Mouse (Mus musculus) layer of hippocampus, adult 11-12 months (tissue): ENCODE data around the gene Hyou1.
A peak's percentile ranks its signal among the peaks of the same experiment; 100 is the strongest.
"Not testable (repeated sequence)": the region's sequence is repeated elsewhere in the genome, so short reads cannot be mapped to it uniquely, and the experiment has no call there.

ENCODE experiments used
- DNase-seq: peaks from one replicate; pipeline ENCODE4 v3.0.0; 2022; ENCODE audit warnings: low spot score

Hyou1 gene

GRCm38 (mm10) chr9:44379054-44379834 is at the start of gene Hyou1:
Hyou1 (plus strand) TSS chr9:44379490.
- peak; percentile 99 for DNase-seq

GRCm38 (mm10) chr9:44330736-44331135 is 48.6 kb upstream of the Hyou1 start:
- DNase-seq: no peak

GRCm38 (mm10) chr9:44332918-44333638 is 46.2 kb upstream of the Hyou1 start:
- DNase-seq: no peak

GRCm38 (mm10) chr9:44334396-44335330 is 44.6 kb upstream of the Hyou1 start, which contains the start of gene H2afx:
H2afx (plus strand) TSS chr9:44334694.
- DNase-seq: peak; percentile 99

- no peak for DNase-seq
Observed at GRCm38 (mm10) chr9:44335331-44336092, 43.8 kb upstream of the Hyou1 start.

GRCm38 (mm10) chr9:44336093-44336406 is 43.2 kb upstream of the Hyou1 start:
- no peak for DNase-seq

- DNase-seq: not testable (repeated sequence)
Observed at GRCm38 (mm10) chr9:44336513-44336912, 42.8 kb upstream of the Hyou1 start.

- DNase-seq: no peak
Observed at GRCm38 (mm10) chr9:44336964-44337363, 42.3 kb upstream of the Hyou1 start.

GRCm38 (mm10) chr9:44337436-44338169 is 41.7 kb upstream of the Hyou1 start:
- no peak for DNase-seq

GRCm38 (mm10) chr9:44338574-44338973 is 40.7 kb upstream of the Hyou1 start:
- no peak for DNase-seq

- no peak for DNase-seq
Observed at GRCm38 (mm10) chr9:44341487-44341886, 37.8 kb upstream of the Hyou1 start.

GRCm38 (mm10) chr9:44342173-44342572 is 37.1 kb upstream of the Hyou1 start:
- DNase-seq: no peak

- no peak for DNase-seq
Observed at GRCm38 (mm10) chr9:44342605-44343004, 36.7 kb upstream of the Hyou1 start.

- DNase-seq: no peak
Observed at GRCm38 (mm10) chr9:44343290-44343689, 36.0 kb upstream of the Hyou1 start.

GRCm38 (mm10) chr9:44343781-44344421 is 35.4 kb upstream of the Hyou1 start, which contains the start of gene Hmbs:
Hmbs (minus strand) TSS chr9:44344228.
- DNase-seq: peak; percentile 89

- DNase-seq: peak; percentile 37
Observed at GRCm38 (mm10) chr9:44345570-44346433, 33.5 kb upstream of the Hyou1 start.

GRCm38 (mm10) chr9:44347166-44347565 is 32.1 kb upstream of the Hyou1 start:
- DNase-seq: no peak

GRCm38 (mm10) chr9:44347621-44348020 is 31.7 kb upstream of the Hyou1 start:
- no peak for DNase-seq

GRCm38 (mm10) chr9:44348546-44348945 is 30.7 kb upstream of the Hyou1 start:
- no peak for DNase-seq
